Mouse (Mus musculus): ENCODE measurements at regions not wholly inside any gene's neighbourhood (a gene's known extent, or its start where the extent isn't known, plus 50 kb on each side); places are given as distances from the start of the nearest gene placed in this dataset.

- DNase-seq (ENCODE audit: low read depth, low spot score), result peak; percentile 70
Measured at GRCm38 (mm10) chr15:28560035-28560434, 356.5 kb downstream of the Dnah5 start.

GRCm38 (mm10) chr15:28595294-28595693 is 391.7 kb downstream of the Dnah5 start:
- DNase-seq (ENCODE audit: low read depth, low spot score), result no peak

GRCm38 (mm10) chr15:28595725-28596124 is 392.2 kb downstream of the Dnah5 start:
- DNase-seq (ENCODE audit: low read depth, low spot score), result no peak

- DNase-seq (ENCODE audit: low read depth, low spot score), result peak; percentile 23
Measured at GRCm38 (mm10) chr15:28600132-28600531, 396.6 kb downstream of the Dnah5 start.

GRCm38 (mm10) chr15:28615662-28616061 is 412.1 kb downstream of the Dnah5 start:
- peak; percentile 22 for DNase-seq (ENCODE audit: low read depth, low spot score)

- DNase-seq (ENCODE audit: low read depth, low spot score), result no peak
Measured at GRCm38 (mm10) chr15:28640349-28640748, 436.8 kb downstream of the Dnah5 start.

GRCm38 (mm10) chr15:28645122-28645521 is 441.6 kb downstream of the Dnah5 start:
- DNase-seq (ENCODE audit: low read depth, low spot score), result no peak

- no peak for DNase-seq (ENCODE audit: low read depth, low spot score)
Measured at GRCm38 (mm10) chr15:28653996-28654395, 450.4 kb downstream of the Dnah5 start.

- peak; percentile 35 for DNase-seq (ENCODE audit: low read depth, low spot score)
Measured at GRCm38 (mm10) chr15:28663847-28664602, 460.5 kb downstream of the Dnah5 start.
